Comparison of ENCODE assay signal across 12 mouse cellular contexts in genomic region chr9:96398614-96399013, GRCm38 (mm10). TPM values are rescaled to one million over a fixed set of nuclear protein-coding genes. Genes with fewer than 3 reads are reported as not detected.
A peak's percentile ranks its signal among the peaks of the same experiment; 100 is the strongest.
DNase-seq lines count a peak whose midpoint lies in the region; ATAC-seq lines count a peak whose summit lies in the region.
"Had no signal": no experiment of that assay in that cellular context is flagged by ENCODE, and none has a peak within 500 bp of the region (broad histone marks: within the 10 kb centered on the region; RNA-seq: fewer than 3 reads in every experiment).

No protein-coding gene starts in this region.

- no peaks in the 10 kb centered on the region for H3K27me3 ChIP-seq in lung, embryonic 15.5 days
- H3K27me3 ChIP-seq in embryonic facial prominence, embryonic 14.5 days (replicated peaks; ENCODE audit: control insufficient read depth, insufficient read depth, low read length), result no peaks in the 10 kb centered on the region
- no peaks in the 10 kb centered on the region for H3K27me3 ChIP-seq in intestine, embryonic 15.5 days (replicated peaks)
- H3K27me3 ChIP-seq in hindbrain, embryonic 11.5 days (ENCODE audit: control insufficient read depth, insufficient read depth, low read length), result no peaks in the 10 kb centered on the region
- H3K27me3 ChIP-seq: embryonic facial prominence, embryonic 15.5 days; Patski had no signal

- peak overlapping the region; percentile 46; the same call in 1 of the 2 replicates for H3K27ac ChIP-seq in lung, embryonic 15.5 days
- no peak overlapping the region for H3K27ac ChIP-seq in embryonic facial prominence, embryonic 14.5 days (replicated peaks; ENCODE audit: low read depth, low read length)
- H3K27ac ChIP-seq in intestine, embryonic 15.5 days, result no peak overlapping the region
- no peak overlapping the region for H3K27ac ChIP-seq in hindbrain, embryonic 11.5 days (ENCODE audit: low read depth, low read length)
- H3K27ac ChIP-seq: embryonic facial prominence, embryonic 15.5 days had no signal

- no peak overlapping the region; the same call in 1 of the 2 replicates for H3K9ac ChIP-seq in lung, embryonic 15.5 days
- H3K9ac ChIP-seq in embryonic facial prominence, embryonic 14.5 days (ENCODE audit: low read depth, low read length), result no peak overlapping the region
- no peak overlapping the region for H3K9ac ChIP-seq in intestine, embryonic 15.5 days
- H3K9ac ChIP-seq in hindbrain, embryonic 11.5 days (ENCODE audit: low read depth, low read length), result no peak overlapping the region
- H3K9ac ChIP-seq: embryonic facial prominence, embryonic 15.5 days had no signal

- no peaks in the 10 kb centered on the region for H3K36me3 ChIP-seq in lung, embryonic 15.5 days
- no peaks in the 10 kb centered on the region for H3K36me3 ChIP-seq in embryonic facial prominence, embryonic 14.5 days (ENCODE audit: control insufficient read depth, insufficient read depth, low read length)
- H3K36me3 ChIP-seq in intestine, embryonic 15.5 days, result no peaks in the 10 kb centered on the region
- H3K36me3 ChIP-seq in hindbrain, embryonic 11.5 days (ENCODE audit: control insufficient read depth, insufficient read depth, low read length), result no peaks in the 10 kb centered on the region
- H3K36me3 ChIP-seq: embryonic facial prominence, embryonic 15.5 days had no signal

- 28% methylated on average over 4 of the region's 4 CpGs for WGBS in lung, embryonic 15.5 days
- 29% methylated on average over 4 of the region's 4 CpGs for WGBS in embryonic facial prominence, embryonic 14.5 days
- WGBS in intestine, embryonic 15.5 days, result 49% methylated on average over 4 of the region's 4 CpGs
- WGBS in hindbrain, embryonic 11.5 days, result 32% methylated on average over 4 of the region's 4 CpGs

- H3K4me3 ChIP-seq in lung, embryonic 15.5 days, result no peak overlapping the region
- no peak overlapping the region for H3K4me3 ChIP-seq in embryonic facial prominence, embryonic 14.5 days (ENCODE audit: low read depth, low read length)
- H3K4me3 ChIP-seq in intestine, embryonic 15.5 days (replicated peaks), result no peak overlapping the region
- no peak overlapping the region for H3K4me3 ChIP-seq in hindbrain, embryonic 11.5 days (ENCODE audit: low read depth, low read length)
- H3K4me3 ChIP-seq: embryonic facial prominence, embryonic 15.5 days had no signal

- no peak overlapping the region for H3K4me2 ChIP-seq in lung, embryonic 15.5 days
- H3K4me2 ChIP-seq in embryonic facial prominence, embryonic 14.5 days (ENCODE audit: low read depth, low read length), result no peak overlapping the region
- H3K4me2 ChIP-seq in intestine, embryonic 15.5 days (replicated peaks), result no peak overlapping the region
- no peak overlapping the region for H3K4me2 ChIP-seq in hindbrain, embryonic 11.5 days (replicated peaks; ENCODE audit: low read depth, low read length)
- H3K4me2 ChIP-seq: embryonic facial prominence, embryonic 15.5 days had no signal

- peak; percentile 91 for DNase-seq in heart, adult 11 months
- no peak for DNase-seq in heart, postnatal 25 days (ENCODE audit: low spot score)
- DNase-seq in lung, postnatal 10 days, result no peak
- DNase-seq in embryonic facial prominence, embryonic 14.5 days (ENCODE audit: low spot score), result no peak
- peak; percentile 35 for DNase-seq in naive thymus-derived CD4-positive, alpha-beta T cell, adult 2 months (ENCODE audit: low read depth)
- DNase-seq in hindbrain, embryonic 11.5 days (ENCODE audit: low spot score), result no peak
- DNase-seq: kidney, adult 2 months; layer of hippocampus, adult 9-11 months had no signal

- intact Hi-C loops in heart, postnatal 25 days (cut with DNase I), result no loop called here

- ATAC-seq in lung, embryonic 15.5 days (ENCODE audit: borderline replicate concordance, extremely low read depth, low FRiP score, low TSS enrichment), result no peak
- peak; percentile 15; the same call in 1 of the 2 replicates for ATAC-seq in embryonic facial prominence, embryonic 14.5 days (ENCODE audit: low read depth)
- no peak for ATAC-seq in intestine, embryonic 15.5 days
- no peak for ATAC-seq in hindbrain, embryonic 11.5 days (ENCODE audit: low FRiP score)
- ATAC-seq: Patski had no signal

- peaks cover 19% of the 10 kb centered on the region for H3K4me1 ChIP-seq in lung, embryonic 15.5 days
- H3K4me1 ChIP-seq in embryonic facial prominence, embryonic 14.5 days (ENCODE audit: control insufficient read depth, insufficient read depth, low read length), result peaks cover 5% of the 10 kb centered on the region; the same call in 1 of the 2 replicates
- H3K4me1 ChIP-seq in intestine, embryonic 15.5 days (replicated peaks), result 0 out of 2 replicates have a peak, but pooled peaks cover 3% of the 10 kb centered on the region
- H3K4me1 ChIP-seq in hindbrain, embryonic 11.5 days (replicated peaks; ENCODE audit: control insufficient read depth, insufficient read depth, low read length), result no peaks in the 10 kb centered on the region

- no peaks in the 10 kb centered on the region for H3K9me3 ChIP-seq in lung, embryonic 15.5 days
- no peaks in the 10 kb centered on the region for H3K9me3 ChIP-seq in embryonic facial prominence, embryonic 14.5 days (ENCODE audit: control insufficient read depth, low read length)
- no peaks in the 10 kb centered on the region for H3K9me3 ChIP-seq in intestine, embryonic 15.5 days
- no peaks in the 10 kb centered on the region for H3K9me3 ChIP-seq in hindbrain, embryonic 11.5 days (ENCODE audit: control insufficient read depth, low read length)
- H3K9me3 ChIP-seq: embryonic facial prominence, embryonic 15.5 days had no signal

RNA-seq across cellular contexts. Expression of gene Atp1b3, which starts 34.4 kb away (rescaled TPM):
- total RNA-seq in heart, postnatal 25 days (2021), result 10 to 100 TPM; 58.9 to 64.6 TPM
- 193 and 197 TPM in 2 replicates for polyA plus RNA-seq in lung, embryonic 15.5 days (2015; fragmentation: Nextera tagmentation; extraction: Ambion mirVana)
- polyA plus RNA-seq in embryonic facial prominence, embryonic 14.5 days (2014; fragmentation: Nextera tagmentation; extraction: Ambion mirVana), result 157 TPM in 2 replicates
- polyA plus RNA-seq in intestine, embryonic 15.5 days (2015; fragmentation: Nextera tagmentation; extraction: Ambion mirVana), result 138 and 153 TPM in 2 replicates
- 197 TPM in 2 replicates for polyA plus RNA-seq in hindbrain, embryonic 11.5 days (2014; fragmentation: Nextera tagmentation; extraction: Ambion mirVana)

Comparison
In these comparisons a context has a peak if more than half of its experiments do, and no peak if none do; other contexts are left out.
1. DNase-seq: peak in heart, adult 11 months (single experiment) and naive thymus-derived CD4-positive, alpha-beta T cell, adult 2 months (single experiment); none in heart, postnatal 25 days (single experiment), lung, postnatal 10 days (single experiment), embryonic facial prominence, embryonic 14.5 days (single experiment) and hindbrain, embryonic 11.5 days (single experiment).